Mouse (Mus musculus) CH12.LX (cell line): ENCODE measurements around the gene Ogfod2. TPM values are rescaled to one million over a fixed set of nuclear protein-coding genes. Genes with fewer than 3 reads are reported as not detected.

Experiments used
- DNase-seq: peaks from one replicate; pipeline ENCODE4 v3.0.0-alpha.2; 2013; ENCODE audit errors: extremely low read depth
- H3K27ac ChIP-seq: 2 replicates; pipeline ENCODE4 v1.5.1; 2012; ENCODE audit warnings: low read depth, mild to moderate bottlenecking, control low read depth, moderate library complexity; ENCODE audit not compliant: insufficient read depth
- H3K27me3 ChIP-seq: replicated peaks from 2 replicates; pipeline ENCODE3; 2012; ENCODE audit warnings: inconsistent platforms
- H3K36me3 ChIP-seq, 2 experiments: replicated peaks in 1 of 2; 2 replicates each; pipeline versions ENCODE3 to v1.6.1; 2012; ENCODE audit warnings: inconsistent platforms in 1 of 2, low read length in 1 of 2, mild to moderate bottlenecking in 1 of 2, mixed read lengths in 1 of 2, moderate library complexity in 1 of 2; ENCODE audit not compliant: control insufficient read depth in 1 of 2, insufficient read depth in 1 of 2
- H3K4me1 ChIP-seq, 2 experiments: 2 replicates each; pipeline ENCODE4 v1.6.1; 2012; ENCODE audit warnings: inconsistent platforms in 1 of 2, moderate library complexity in 1 of 2; ENCODE audit not compliant: insufficient read depth in 2 of 2, control insufficient read depth in 1 of 2
- H3K4me2 ChIP-seq: 2 replicates; pipeline ENCODE4 v1.6.1; 2012; ENCODE audit warnings: low read depth, mild to moderate bottlenecking, control low read depth; ENCODE audit not compliant: poor library complexity, insufficient read depth, severe bottlenecking
- H3K4me3 ChIP-seq, 3 experiments: fragments of 150-350 bp in 1 of 3; sonication (generic) in 1 of 3; replicated peaks in 1 of 3; 2 replicates each; pipeline versions ENCODE3 to v1.5.1; 2011 to 2012; ENCODE audit warnings: low read depth in 2 of 3, low read length in 2 of 3, mild to moderate bottlenecking in 2 of 3, moderate library complexity in 2 of 3, control low read depth in 1 of 3, improper control_type of control experiment in 1 of 3, inconsistent platforms in 1 of 3, mixed read lengths in 1 of 3; ENCODE audit not compliant: poor library complexity in 1 of 3
- H3K79me2 ChIP-seq: replicated peaks from 2 replicates; pipeline ENCODE4 v1.6.1; 2012; ENCODE audit warnings: mild to moderate bottlenecking, moderate library complexity; ENCODE audit not compliant: control insufficient read depth, poor library complexity, insufficient read depth, severe bottlenecking; ENCODE audit errors: extremely low read depth
- H3K9ac ChIP-seq: 2 replicates; pipeline ENCODE4 v1.6.1; 2012; ENCODE audit warnings: low read depth, mild to moderate bottlenecking, control low read depth, moderate library complexity; ENCODE audit not compliant: insufficient read depth
- H3K9me3 ChIP-seq: replicated peaks from 2 replicates; pipeline ENCODE3; 2012; ENCODE audit warnings: low read length, inconsistent platforms, mixed read lengths
- BHLHE40 ChIP-seq: IDR thresholded peaks from 2 replicates; pipeline ENCODE4 v1.6.1; 2011; ENCODE audit warnings: mild to moderate bottlenecking, low read depth, low read length, improper control_type of control experiment
- CTCF ChIP-seq, 2 experiments: IDR thresholded peaks in 1 of 2; conservative IDR thresholded peaks in 1 of 2; 2 replicates each; pipeline ENCODE4 v1.5.1; 2011 to 2012; ENCODE audit warnings: low read depth in 2 of 2, low read length in 2 of 2, improper control_type of control experiment in 1 of 2, inconsistent platforms in 1 of 2, mild to moderate bottlenecking in 1 of 2, moderate library complexity in 1 of 2
- ELF1 ChIP-seq: IDR thresholded peaks from 2 replicates; pipeline ENCODE4 v1.6.1; 2014; ENCODE audit warnings: low read depth, mild to moderate bottlenecking, inconsistent platforms, low read length, improper control_type of control experiment
- ETS1 ChIP-seq: conservative IDR thresholded peaks from 2 replicates; pipeline ENCODE4 v1.6.1; 2012; ENCODE audit warnings: low read depth, mild to moderate bottlenecking, inconsistent platforms, low read length, improper control_type of control experiment, moderate library complexity
- GABPA ChIP-seq: IDR thresholded peaks from 2 replicates; pipeline ENCODE4 v1.6.1; 2012; ENCODE audit warnings: low read depth, low read length, improper control_type of control experiment, inconsistent platforms; ENCODE audit not compliant: insufficient replicate concordance
- HCFC1 ChIP-seq: IDR thresholded peaks from 2 replicates; pipeline ENCODE4 v1.6.1; 2012; ENCODE audit warnings: low read depth, mild to moderate bottlenecking, inconsistent platforms, low read length, improper control_type of control experiment
- JUN ChIP-seq: IDR thresholded peaks from 2 replicates; pipeline ENCODE4 v1.6.1; 2011; ENCODE audit warnings: low read depth, mild to moderate bottlenecking, low read length, improper control_type of control experiment, moderate library complexity; ENCODE audit not compliant: insufficient read depth
- KAT2A ChIP-seq: IDR thresholded peaks from 2 replicates; pipeline ENCODE4 v1.6.1; 2012; ENCODE audit warnings: low read length, improper control_type of control experiment, inconsistent platforms; ENCODE audit not compliant: insufficient replicate concordance
- MAFK ChIP-seq: IDR thresholded peaks from 2 replicates; pipeline ENCODE4 v1.6.1; 2011; ENCODE audit warnings: low read length, improper control_type of control experiment; ENCODE audit not compliant: insufficient replicate concordance
- MAZ ChIP-seq: IDR thresholded peaks from 2 replicates; pipeline ENCODE4 v1.6.1; 2012; ENCODE audit warnings: low read depth, mild to moderate bottlenecking, inconsistent platforms, low read length, improper control_type of control experiment, moderate library complexity
- MEF2A ChIP-seq: IDR thresholded peaks from 2 replicates; pipeline ENCODE4 v1.6.1; 2014; ENCODE audit warnings: low read depth, mild to moderate bottlenecking, inconsistent platforms, low read length, improper control_type of control experiment, borderline replicate concordance
- NELFE ChIP-seq: IDR thresholded peaks from 2 replicates; pipeline ENCODE4 v1.6.1; 2011; ENCODE audit warnings: low read depth, low read length, improper control_type of control experiment
- NRF1 ChIP-seq: IDR thresholded peaks from 2 replicates; pipeline ENCODE4 v1.6.1; 2014; ENCODE audit warnings: low read depth, mild to moderate bottlenecking, inconsistent platforms, low read length, improper control_type of control experiment, moderate library complexity
- PAX5 ChIP-seq: IDR thresholded peaks from 2 replicates; pipeline ENCODE4 v1.6.1; 2012; ENCODE audit warnings: low read length, inconsistent platforms, mixed read lengths
- RCOR1 ChIP-seq: conservative IDR thresholded peaks from 2 replicates; pipeline ENCODE4 v1.6.1; 2012; ENCODE audit warnings: low read depth, mild to moderate bottlenecking, inconsistent platforms, low read length, improper control_type of control experiment
- SIN3A ChIP-seq: IDR thresholded peaks from 2 replicates; pipeline ENCODE4 v1.6.1; 2012; ENCODE audit warnings: low read length, improper control_type of control experiment, inconsistent platforms
- SMC3 ChIP-seq: IDR thresholded peaks from 2 replicates; pipeline ENCODE4 v1.6.1; 2011; ENCODE audit warnings: low read depth, low read length, improper control_type of control experiment
- TCF12 ChIP-seq: IDR thresholded peaks from 2 replicates; pipeline ENCODE4 v1.6.1; 2014; ENCODE audit warnings: low read depth, mild to moderate bottlenecking, inconsistent platforms, low read length, improper control_type of control experiment
- USF1 ChIP-seq: IDR thresholded peaks from 2 replicates; pipeline ENCODE4 v1.6.1; 2014; ENCODE audit warnings: low read depth, mild to moderate bottlenecking, inconsistent platforms, low read length, improper control_type of control experiment
- USF2 ChIP-seq: conservative IDR thresholded peaks from 2 replicates; pipeline ENCODE4 v1.6.1; 2011; ENCODE audit warnings: low read depth, low read length, improper control_type of control experiment
- ZC3H11A ChIP-seq: IDR thresholded peaks from 2 replicates; pipeline ENCODE4 v1.6.1; 2012; ENCODE audit warnings: low read depth, mild to moderate bottlenecking, inconsistent platforms, low read length, improper control_type of control experiment
- ZKSCAN1 ChIP-seq: IDR thresholded peaks from 2 replicates; pipeline ENCODE4 v1.6.1; 2012; ENCODE audit warnings: low read depth, inconsistent platforms, low read length, improper control_type of control experiment, borderline replicate concordance
- dilution Hi-C: fragments of 300-500 bp; cut with MboI; formaldehyde crosslinking; loops from 2 replicates; pipeline ENCODE4 v1.14.3; 2020; ENCODE audit warnings: low sequenced_read_pairs; ENCODE audit not compliant: extremely low pct_unique_long_range_greater_than_20kb, extremely low pct_ligation_motif_present
- in situ Hi-C: fragments of 300-500 bp; cut with MboI; formaldehyde crosslinking; loops from 3 replicates; pipeline ENCODE4 v1.14.3; 2019; ENCODE audit warnings: low sequenced_read_pairs, low pct_ligation_motif_present, low pct_unique_long_range_greater_than_20kb, mixed read lengths
- polyA plus RNA-seq: library from polyadenylated mRNA; unstranded; fragments of >175 nt; gene quantifications from 2 replicates; pipeline ENCODE4 v1.2.1, GENCODE M21; 2012; ENCODE audit warnings: low read depth; ENCODE audit not compliant: insufficient read length
- total RNA-seq, 2 experiments: library from RNA; depleted of rRNA; stranded (reverse); fragments of 300-350 nt in 1 of 2; fragments of >200 nt in 1 of 2; gene quantifications; 2 replicates each; pipeline ENCODE4 v1.2.3; 2012 to 2014

The Ogfod2 gene
- total and polyA plus RNA-seq, 3 experiments = 19.3 to 25.5 (median 24.0) TPM

GRCm38 (mm10) chr5:124112531-124112930 lies 434 bp downstream of the Ogfod2 start:
- in situ Hi-C loops = no loop called here
- Histone ChIP-seq H3K36me3 (peaks cover 19 to 28% of the 10 kb centered on the region in 2 experiments), H3K9me3 (no peaks in the 10 kb centered on the region), H3K9ac (peak overlapping the region; percentile 54), H3K27ac (peak overlapping the region; percentile 89), H3K4me1 (peaks cover 10 to 31% of the 10 kb centered on the region in 2 experiments), H3K27me3 (no peaks in the 10 kb centered on the region), H3K4me2 (peak overlapping the region; percentile 81), H3K79me2 (peaks cover 10% of the 10 kb centered on the region), H3K4me3 (peak overlapping the region; percentile 88 to 99 (median 94))
- DNase-seq = no peak
- TF ChIP-seq ZKSCAN1 (no peak), PAX5 (no peak), KAT2A (no peak), USF1 (no peak), SMC3 (no peak), MEF2A (peak; percentile 5; the same call in 1 of the 2 replicates), MAFK (no peak), ZC3H11A (no peak), CTCF (conservative IDR thresholded peaks at IDR 0.05 in 1 of 2, IDR thresholded peaks at IDR 0.05 in 1 of 2; ENCODE audit: low read depth in 2 of 2, low read length in 2 of 2) (no peak), RCOR1 (no peak), JUN (no peak), NRF1 (peak; percentile 69), SIN3A (peak; percentile 21), BHLHE40 (peak; percentile 31; the same call in 1 of the 2 replicates), MAZ (no peak), TCF12 (0 out of 2 replicates have a peak, but pooled peaks have one; percentile 25), ETS1 (no peak), GABPA (no peak)
- dilution Hi-C loops = no loop called here

GRCm38 (mm10) chr5:124113030-124113429 lies 933 bp downstream of the Ogfod2 start:
- dilution Hi-C loops = no loop called here
- Histone ChIP-seq H3K27ac (no peak overlapping the region), H3K9me3 (no peaks in the 10 kb centered on the region), H3K9ac (peak overlapping the region; percentile 54), H3K4me2 (peak overlapping the region; percentile 81), H3K36me3 (peaks cover 24 to 33% of the 10 kb centered on the region in 2 experiments), H3K27me3 (no peaks in the 10 kb centered on the region), H3K4me3 (peak overlapping the region; percentile 88 to 99 (median 94)), H3K4me1 (peaks cover 13 to 36% of the 10 kb centered on the region in 2 experiments), H3K79me2 (peaks cover 10% of the 10 kb centered on the region)
- TF ChIP-seq NELFE (no peak), HCFC1 (no peak), ETS1 (no peak), USF2 (no peak), SIN3A (no peak), ELF1 (no peak), CTCF (conservative IDR thresholded peaks at IDR 0.05 in 1 of 2, IDR thresholded peaks at IDR 0.05 in 1 of 2; ENCODE audit: low read depth in 2 of 2, low read length in 2 of 2) (peak in 1 of 2 experiments; percentile 64; a peak in 2 of 4 replicates), ZC3H11A (no peak), BHLHE40 (no peak), SMC3 (peak; percentile 17; the same call in 1 of the 2 replicates)
- DNase-seq = peak; percentile 63
- in situ Hi-C loops = no loop called here
